In the genomic region with DNA sequence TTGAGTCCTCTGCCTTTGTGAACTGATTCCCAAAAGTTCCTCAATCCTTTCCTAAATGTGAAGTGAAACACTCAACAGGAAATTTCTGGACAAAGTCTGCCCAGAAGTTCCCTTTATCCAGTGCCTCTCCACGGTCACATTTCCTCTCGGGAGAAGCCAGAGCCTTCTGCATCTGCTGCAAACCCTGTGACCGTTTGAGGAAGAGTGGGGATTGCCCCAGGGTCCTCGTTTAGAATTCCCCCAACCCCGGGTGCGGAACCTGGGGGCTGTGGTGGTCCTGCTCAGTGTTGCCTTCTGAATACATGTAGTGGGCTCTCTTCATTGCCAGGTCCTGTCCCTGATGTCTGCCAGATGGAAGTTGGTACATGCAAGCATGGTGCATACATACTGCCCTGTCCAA, we compare ENCODE assay signal across 26 mouse cellular contexts.
DNase-seq lines count a peak whose midpoint lies in the region; ATAC-seq and TF ChIP-seq lines count a peak whose summit lies in the region.
"Had no signal": no experiment of that assay in that cellular context is flagged by ENCODE, and none has a peak within 500 bp of the region (broad histone marks: within the 10 kb centered on the region; RNA-seq: fewer than 3 reads in every experiment).

No protein-coding gene starts in this region.

- no peak for TF ChIP-seq EP300 in stomach, postnatal 0 days (optimal IDR thresholded peaks at IDR 0.05)

- H3K27ac ChIP-seq in liver, embryonic 12.5 days: no peak overlapping the region
- H3K27ac ChIP-seq in liver, embryonic 11.5 days (ENCODE audit: low read depth, low read length): no peak overlapping the region
- H3K27ac ChIP-seq in stomach, postnatal 0 days (replicated peaks): no peak overlapping the region
- H3K27ac ChIP-seq: heart, embryonic 13.5 days; hindbrain, embryonic 14.5 days; limb, embryonic 13.5 days; liver, embryonic 14.5 days; lung, embryonic 15.5 days; midbrain, embryonic 12.5 days; neural tube, embryonic 13.5 days had no signal

- 36% methylated on average over 6 of the region's 6 CpGs for WGBS in liver, embryonic 12.5 days (ENCODE audit: insufficient replicate concordance)
- WGBS in liver, embryonic 11.5 days: 50% methylated on average over 6 of the region's 6 CpGs
- WGBS in stomach, postnatal 0 days: 70% methylated on average over 6 of the region's 6 CpGs

- H3K36me3 ChIP-seq in liver, embryonic 12.5 days: no peaks in the 10 kb centered on the region
- H3K36me3 ChIP-seq in liver, embryonic 11.5 days (ENCODE audit: control insufficient read depth, insufficient read depth, low read length): no peaks in the 10 kb centered on the region
- no peaks in the 10 kb centered on the region for H3K36me3 ChIP-seq in stomach, postnatal 0 days (ENCODE audit: control insufficient read depth, insufficient read depth, low read length)
- H3K36me3 ChIP-seq: heart, embryonic 13.5 days; limb, embryonic 13.5 days; lung, embryonic 15.5 days; midbrain, embryonic 12.5 days; neural tube, embryonic 13.5 days had no signal

- no peak for TF ChIP-seq CTCF in stomach, postnatal 0 days (IDR thresholded peaks at IDR 0.05; ENCODE audit: low read depth)

- H3K4me3 ChIP-seq in liver, embryonic 12.5 days: no peak overlapping the region
- no peak overlapping the region for H3K4me3 ChIP-seq in liver, embryonic 11.5 days (ENCODE audit: low read depth, low read length)
- no peak overlapping the region for H3K4me3 ChIP-seq in stomach, postnatal 0 days (ENCODE audit: low read depth, low read length)
- H3K4me3 ChIP-seq: heart, embryonic 13.5 days; limb, embryonic 13.5 days; lung, embryonic 15.5 days; megakaryocyte, embryonic 14.5 days; midbrain, embryonic 12.5 days; neural tube, embryonic 13.5 days had no signal

- peaks cover 18% of the 10 kb centered on the region for H3K4me1 ChIP-seq in liver, embryonic 12.5 days
- no peaks in the 10 kb centered on the region for H3K4me1 ChIP-seq in liver, embryonic 11.5 days (replicated peaks; ENCODE audit: control insufficient read depth, insufficient read depth, low read length)
- no peaks in the 10 kb centered on the region for H3K4me1 ChIP-seq in stomach, postnatal 0 days (replicated peaks; ENCODE audit: control insufficient read depth, insufficient read depth)
- H3K4me1 ChIP-seq: heart, embryonic 13.5 days; limb, embryonic 13.5 days; lung, embryonic 15.5 days; midbrain, embryonic 12.5 days; neural tube, embryonic 13.5 days had no signal

- no peaks in the 10 kb centered on the region for H3K9me3 ChIP-seq in liver, embryonic 12.5 days (replicated peaks)
- H3K9me3 ChIP-seq in liver, embryonic 11.5 days (ENCODE audit: control insufficient read depth, low read length): no peaks in the 10 kb centered on the region
- no peaks in the 10 kb centered on the region for H3K9me3 ChIP-seq in stomach, postnatal 0 days (ENCODE audit: control insufficient read depth, low read length)
- H3K9me3 ChIP-seq: heart, embryonic 13.5 days; limb, embryonic 13.5 days; lung, embryonic 15.5 days; megakaryocyte, embryonic 14.5 days; midbrain, embryonic 12.5 days; neural tube, embryonic 13.5 days had no signal

- no peaks in the 10 kb centered on the region for H3K27me3 ChIP-seq in liver, embryonic 12.5 days (replicated peaks)
- H3K27me3 ChIP-seq in liver, embryonic 11.5 days (replicated peaks; ENCODE audit: control insufficient read depth, insufficient read depth, low read length): no peaks in the 10 kb centered on the region
- no peaks in the 10 kb centered on the region for H3K27me3 ChIP-seq in stomach, postnatal 0 days (ENCODE audit: control insufficient read depth, insufficient read depth, low read length)
- H3K27me3 ChIP-seq: heart, embryonic 13.5 days; limb, embryonic 13.5 days; lung, embryonic 15.5 days; megakaryocyte, embryonic 14.5 days; midbrain, embryonic 12.5 days; neural tube, embryonic 13.5 days had no signal

- no peak overlapping the region for H3K9ac ChIP-seq in liver, embryonic 12.5 days
- H3K9ac ChIP-seq in liver, embryonic 11.5 days (ENCODE audit: low read depth, low read length): no peak overlapping the region
- no peak overlapping the region for H3K9ac ChIP-seq in stomach, postnatal 0 days (ENCODE audit: low read length)
- H3K9ac ChIP-seq: heart, embryonic 13.5 days; hindbrain, embryonic 14.5 days; limb, embryonic 13.5 days; liver, embryonic 14.5 days; lung, embryonic 15.5 days; midbrain, embryonic 12.5 days; neural tube, embryonic 13.5 days had no signal

- peak overlapping the region; percentile 29; the same call in 1 of the 2 replicates for H3K4me2 ChIP-seq in liver, embryonic 12.5 days
- H3K4me2 ChIP-seq in liver, embryonic 11.5 days: no peak overlapping the region
- H3K4me2 ChIP-seq in stomach, postnatal 0 days (replicated peaks; ENCODE audit: low read depth): no peak overlapping the region
- H3K4me2 ChIP-seq: heart, embryonic 13.5 days; hindbrain, embryonic 14.5 days; limb, embryonic 13.5 days; lung, embryonic 15.5 days; midbrain, embryonic 12.5 days; neural tube, embryonic 13.5 days had no signal

- no peak for DNase-seq in liver, embryonic 11.5 days (ENCODE audit: low spot score)
- DNase-seq in thymus, postnatal 25 days: peak; percentile 46
- DNase-seq in thymus, postnatal 14 days: no peak
- no peak for DNase-seq in stomach, postnatal 0 days (ENCODE audit: low spot score)
- DNase-seq in adrenal gland, postnatal 10 days: no peak
- no peak for DNase-seq in heart, adult 18-20 months
- DNase-seq: adrenal gland, postnatal 25 days; cerebellum, adult 2 months; cerebellum, postnatal 25 days; gastrocnemius, postnatal 36 days; heart, postnatal 10 days; kidney, adult 11 months; kidney, postnatal 14 days; layer of hippocampus, adult 9-11 months had no signal

- no peak for ATAC-seq in liver, embryonic 12.5 days
- ATAC-seq in liver, embryonic 11.5 days (replicated peaks; ENCODE audit: low FRiP score): no peak
- peak; percentile 54 for ATAC-seq in granulocyte monocyte progenitor cell, adult 5-6 weeks (replicated peaks; ENCODE audit: poor library complexity, severe bottlenecking)
- no peak for ATAC-seq in stomach, postnatal 0 days (ENCODE audit: low FRiP score, low TSS enrichment)
- ATAC-seq: forebrain, embryonic 14.5 days; Patski had no signal
